Mouse (Mus musculus): ENCODE measurements around the gene Anxa9.

DNA sequence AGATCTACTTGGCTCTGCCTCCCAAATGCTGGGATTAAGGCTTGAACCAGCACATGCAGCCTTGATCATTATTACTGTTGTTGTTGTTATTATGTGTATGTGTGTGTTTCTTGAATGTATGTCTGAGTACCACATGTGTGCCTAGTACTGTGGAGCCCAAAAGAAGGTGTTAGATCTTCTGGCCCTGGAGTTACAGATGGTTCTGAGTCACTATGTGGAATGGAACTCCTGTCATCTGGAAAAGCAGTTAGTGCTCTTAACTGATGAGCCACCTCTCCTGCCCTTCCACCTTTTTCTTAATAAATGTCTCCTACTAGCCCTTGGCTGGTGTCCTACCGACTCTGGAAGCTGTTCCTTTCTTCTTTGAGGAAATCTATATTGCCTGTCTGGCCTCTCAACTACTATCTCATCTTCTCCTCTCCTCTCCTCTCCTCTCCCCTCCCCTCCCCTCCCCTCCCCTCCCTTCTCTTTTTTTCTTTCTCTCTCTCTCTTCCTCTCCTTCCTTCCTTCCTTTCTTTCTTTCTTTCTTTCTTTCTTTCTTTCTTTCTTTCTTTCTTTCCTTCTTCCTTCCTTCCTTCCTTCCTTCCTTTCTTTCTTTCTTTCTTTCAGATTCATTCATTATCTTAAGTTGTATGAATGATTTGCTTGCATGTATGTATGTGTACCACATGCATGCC is 59.2 kb downstream of the Anxa9 start:
- no peak for TF ChIP-seq CTCF (IDR thresholded peaks at IDR 0.05; ENCODE audit: low read depth)
- no peak for TF ChIP-seq EP300 (optimal IDR thresholded peaks at IDR 0.05)

Data from stomach, postnatal 0 days (tissue).